Mouse (Mus musculus) right cerebral cortex, postnatal 4 days (tissue): ENCODE measurements around the gene Nsg2.
"Not testable (repeated sequence)": the region's sequence is repeated elsewhere in the genome, so short reads cannot be mapped to it uniquely, and the experiment has no call there.

Experiments
- DNase-seq: peaks from one replicate; pipeline ENCODE4 v3.0.0-alpha.2; 2022

The Nsg2 gene

DNA sequence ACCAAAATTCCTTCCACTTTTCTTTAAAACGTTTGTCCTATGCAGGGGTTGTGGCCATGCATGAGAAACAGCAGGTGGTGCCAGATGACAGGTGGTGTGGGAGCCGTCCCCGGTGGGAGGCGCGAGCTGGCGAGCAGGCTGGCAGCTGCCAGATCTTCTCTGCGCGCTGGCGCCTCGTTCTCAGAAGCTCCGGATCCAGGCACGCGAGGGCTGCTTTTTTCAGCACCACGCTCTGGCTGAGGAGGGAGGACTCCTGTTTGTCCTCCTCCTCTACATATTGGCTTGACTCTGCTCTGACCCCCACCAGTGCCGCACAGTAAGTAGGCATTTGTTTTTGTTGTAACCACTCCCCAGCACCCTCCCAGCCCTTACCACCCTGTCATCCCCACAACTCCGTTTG lies at the start of gene Nsg2:
Nsg2 (plus strand) TSS at position 183 of the 400 bp plus-strand sequence.
- DNase-seq = peak; percentile 86

DNA sequence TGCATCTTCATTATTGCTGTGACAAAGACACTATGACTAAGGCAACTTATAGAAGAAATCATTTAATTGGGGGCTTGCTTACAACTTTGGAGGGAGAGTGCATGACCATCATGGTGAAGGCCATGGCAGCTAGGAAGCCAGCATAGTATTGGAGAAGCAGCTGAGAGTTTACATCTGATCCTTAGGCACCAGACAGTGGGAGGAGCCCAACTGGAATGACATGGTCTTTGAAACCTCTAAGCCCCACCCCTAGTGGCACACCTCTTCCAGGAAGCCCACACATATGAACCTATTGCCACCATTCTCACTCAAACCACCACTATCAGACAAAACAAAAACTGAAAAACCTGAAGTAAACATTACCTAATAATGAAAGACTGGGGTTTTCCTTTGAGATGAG lies 40.2 kb upstream of the Nsg2 start:
- no peak for DNase-seq

DNA sequence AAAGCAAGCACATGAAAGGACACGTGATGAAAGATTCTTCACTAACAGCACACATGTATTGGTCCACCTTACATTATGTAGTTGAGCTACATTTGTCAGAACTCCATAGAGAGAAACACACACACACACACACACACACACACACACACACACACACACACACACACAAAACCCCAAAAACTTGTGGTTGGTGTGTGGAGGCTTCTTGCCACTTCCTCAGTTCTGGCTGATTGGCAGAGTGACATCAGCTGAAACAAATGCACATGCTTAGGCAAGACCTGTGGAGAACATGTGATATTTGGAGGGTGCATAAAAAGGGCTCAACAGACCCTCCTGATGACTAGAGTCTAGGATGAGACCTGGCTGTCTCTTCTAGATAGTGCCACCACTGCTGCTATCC lies 36.3 kb upstream of the Nsg2 start:
- DNase-seq = no peak

DNA sequence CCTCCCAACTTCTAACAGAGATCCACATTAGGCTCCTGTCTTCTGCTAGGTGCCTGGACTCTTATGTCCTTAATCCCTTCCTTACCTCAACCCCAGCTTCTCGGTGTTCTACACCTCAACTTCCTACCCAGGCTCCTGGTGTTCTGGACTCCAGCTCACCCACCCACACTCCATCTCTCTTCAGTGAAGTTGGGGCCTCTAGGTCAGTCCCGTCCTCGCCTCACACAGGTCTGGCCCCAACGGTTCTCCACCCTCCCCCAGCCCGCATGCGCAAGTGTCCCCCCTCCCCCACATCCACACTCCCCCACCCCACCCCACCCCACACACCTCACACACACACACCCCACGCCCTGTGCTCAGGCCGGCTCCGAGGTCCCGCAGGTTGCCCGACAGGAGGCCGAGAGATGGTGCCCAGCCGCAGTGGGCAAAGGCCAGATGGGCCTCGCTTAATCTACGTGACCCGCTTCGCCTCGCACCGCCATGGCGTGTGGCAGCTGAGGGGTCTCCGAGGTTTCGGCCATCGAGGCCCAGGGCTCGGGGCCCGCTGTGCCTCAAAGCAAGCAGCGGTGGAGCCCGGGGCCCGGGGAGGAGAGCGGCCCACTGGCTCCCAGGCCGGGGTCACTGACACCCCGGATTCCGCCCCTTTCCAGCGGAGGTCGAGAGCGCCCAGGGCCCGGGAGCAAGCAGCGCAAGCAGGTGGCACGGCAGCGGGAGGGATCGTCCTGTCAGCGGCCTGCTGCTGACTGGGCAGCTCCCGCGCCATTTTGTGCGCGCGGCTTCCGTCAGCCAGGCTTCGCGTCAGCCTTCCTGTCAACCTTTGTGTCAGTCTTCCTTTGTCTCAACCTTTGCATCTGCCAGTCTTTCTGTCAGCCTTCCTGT lies 34.8 kb upstream of the Nsg2 start, which contains the start of gene 4930524B15Rik:
4930524B15Rik (plus strand) TSS at position 337 of the 879 bp plus-strand sequence.
- peak; percentile 18 for DNase-seq

DNA sequence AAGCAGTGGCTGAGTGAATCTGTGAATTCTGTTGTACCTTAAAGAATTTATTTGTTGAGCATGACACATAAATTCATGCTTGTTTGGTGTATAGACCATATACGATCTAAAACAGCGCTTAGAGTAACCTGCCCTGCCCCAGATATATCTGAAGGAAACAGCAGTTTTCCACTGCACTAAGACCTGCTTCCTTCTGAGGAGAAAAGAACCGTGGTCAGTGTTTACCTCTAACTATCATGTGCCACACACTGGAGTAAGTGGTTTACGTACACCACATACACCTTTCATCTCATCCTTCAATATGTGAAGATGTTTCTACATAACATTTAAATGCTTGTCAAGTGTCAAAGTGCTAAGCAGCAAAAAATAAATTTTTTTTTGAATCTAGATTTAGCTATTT lies 26.1 kb upstream of the Nsg2 start:
- DNase-seq = no peak

DNA sequence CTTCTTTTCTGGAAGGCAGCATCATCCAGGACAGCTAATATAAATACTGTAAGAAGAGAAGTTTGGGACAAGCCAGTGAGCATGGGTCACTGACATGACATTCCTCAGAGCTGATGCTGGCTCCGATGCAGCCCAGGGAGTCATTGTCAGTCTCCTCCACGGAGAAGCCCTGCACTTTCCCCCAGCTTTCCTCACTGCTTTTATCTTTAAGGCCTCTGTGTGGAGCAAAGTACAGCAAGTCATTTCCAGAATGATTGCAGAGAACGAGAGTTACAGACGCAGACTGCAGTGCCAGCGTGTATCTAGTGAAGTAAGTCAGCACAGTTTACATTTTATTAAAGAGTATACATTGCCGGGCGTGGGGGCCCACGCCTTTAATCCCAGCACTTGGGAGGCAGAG lies 25.4 kb upstream of the Nsg2 start:
- no peak for DNase-seq

DNA sequence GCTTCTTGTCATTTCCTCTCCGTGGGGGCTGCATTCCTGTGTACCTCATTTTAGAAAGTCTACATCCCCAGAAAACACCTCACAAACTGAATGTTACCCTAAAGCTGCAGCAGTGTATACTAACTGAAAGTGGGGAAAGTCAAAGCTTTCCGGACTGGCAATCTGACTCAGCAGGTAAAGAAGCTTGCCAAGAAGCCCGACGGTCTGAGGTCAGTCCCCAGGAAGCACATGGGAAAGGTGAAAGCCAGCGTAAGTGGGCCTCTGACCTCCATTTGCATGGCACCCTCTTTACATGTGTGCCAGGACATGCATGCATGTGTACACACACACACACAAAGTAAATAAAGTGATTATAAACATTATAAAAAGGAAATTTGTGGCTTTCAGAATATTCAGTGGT lies 24.6 kb upstream of the Nsg2 start:
- no peak for DNase-seq

- DNase-seq = no peak
Observed at GRCm38 (mm10) chr11:31976137-31976536, 24.1 kb upstream of the Nsg2 start.

DNA sequence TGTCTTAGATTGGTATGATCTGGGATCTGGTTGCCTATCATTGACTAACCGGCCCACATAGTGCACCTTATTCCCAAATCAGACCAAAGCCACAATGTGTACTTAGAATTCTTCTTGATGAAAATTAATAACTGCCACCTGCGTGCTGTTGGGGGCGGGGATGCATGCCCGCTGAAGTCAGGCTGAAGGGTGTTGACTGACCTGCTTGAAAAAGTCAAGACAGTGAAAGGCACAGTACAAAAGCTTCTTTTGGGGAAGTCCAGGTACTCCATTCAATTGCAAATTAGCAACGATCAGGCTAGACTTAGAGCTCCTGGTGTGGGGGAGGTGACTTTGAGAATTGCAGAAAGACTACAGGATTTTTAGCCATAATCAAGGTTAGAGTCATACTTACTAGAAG lies 20.2 kb upstream of the Nsg2 start:
- DNase-seq = not testable (repeated sequence)

DNA sequence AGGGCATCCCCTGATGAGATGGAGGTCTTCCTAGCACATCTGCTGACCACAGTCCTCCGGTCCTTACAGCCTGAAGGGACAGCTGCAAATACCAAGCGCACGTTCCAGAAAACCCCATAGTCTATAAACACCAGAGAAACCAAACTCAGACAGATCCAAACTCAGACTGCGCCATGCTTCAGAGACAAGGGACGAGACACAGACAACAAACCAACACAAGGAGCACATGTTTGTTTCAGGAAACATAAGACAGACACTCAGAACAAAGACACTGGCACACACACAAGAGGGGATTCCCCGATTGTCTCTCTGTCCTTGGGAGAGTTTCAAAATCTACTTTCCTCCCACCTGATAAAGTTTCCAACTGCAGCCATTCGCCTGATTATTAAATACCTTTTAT lies 18.4 kb upstream of the Nsg2 start:
- DNase-seq = no peak

- DNase-seq = not testable (repeated sequence)
Observed at GRCm38 (mm10) chr11:31982247-31982943, 17.9 kb upstream of the Nsg2 start.

DNA sequence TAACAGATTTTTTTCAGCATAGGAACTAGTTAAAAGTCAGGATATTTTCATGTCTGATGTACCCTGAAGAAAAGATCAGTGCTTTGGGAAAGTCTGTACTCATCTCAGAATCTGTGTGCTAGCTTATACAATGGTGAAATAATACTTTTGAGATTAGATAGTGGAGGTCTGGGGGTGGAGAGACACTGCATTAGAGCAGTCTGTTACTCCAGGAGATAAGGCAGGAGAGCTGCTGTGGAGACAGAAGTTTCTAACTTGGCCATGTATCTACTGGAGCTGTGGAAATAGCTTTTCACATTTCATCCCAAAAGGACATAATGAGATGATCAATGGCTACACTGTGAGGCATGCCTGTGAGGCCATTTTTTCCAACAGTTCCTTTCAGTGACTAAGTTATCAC lies 17.0 kb upstream of the Nsg2 start:
- DNase-seq = no peak

DNA sequence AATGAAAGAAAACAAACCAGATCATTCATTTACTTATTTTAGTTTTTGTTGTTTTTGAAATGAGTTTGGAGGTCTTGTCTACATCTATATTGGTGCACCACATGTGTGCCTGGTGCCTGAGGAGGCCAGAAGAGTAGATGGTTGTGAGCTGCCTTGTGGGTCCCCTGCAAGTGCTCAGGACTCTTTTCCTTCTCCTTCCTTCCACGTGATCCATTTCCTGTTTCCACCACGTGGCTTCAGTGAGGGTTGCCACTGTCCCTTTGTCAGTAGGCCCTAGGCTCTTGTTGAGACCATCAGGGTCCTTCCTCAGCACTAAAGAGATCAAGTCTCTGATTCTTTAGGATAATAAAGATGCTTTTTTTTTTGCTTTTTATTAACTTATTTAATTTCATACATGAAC lies 15.5 kb upstream of the Nsg2 start:
- no peak for DNase-seq

- DNase-seq = no peak
Observed at GRCm38 (mm10) chr11:31992535-31992934, 7.7 kb upstream of the Nsg2 start.

- DNase-seq = no peak
Observed at GRCm38 (mm10) chr11:31999716-32000115, 547 bp upstream of the Nsg2 start.

DNA sequence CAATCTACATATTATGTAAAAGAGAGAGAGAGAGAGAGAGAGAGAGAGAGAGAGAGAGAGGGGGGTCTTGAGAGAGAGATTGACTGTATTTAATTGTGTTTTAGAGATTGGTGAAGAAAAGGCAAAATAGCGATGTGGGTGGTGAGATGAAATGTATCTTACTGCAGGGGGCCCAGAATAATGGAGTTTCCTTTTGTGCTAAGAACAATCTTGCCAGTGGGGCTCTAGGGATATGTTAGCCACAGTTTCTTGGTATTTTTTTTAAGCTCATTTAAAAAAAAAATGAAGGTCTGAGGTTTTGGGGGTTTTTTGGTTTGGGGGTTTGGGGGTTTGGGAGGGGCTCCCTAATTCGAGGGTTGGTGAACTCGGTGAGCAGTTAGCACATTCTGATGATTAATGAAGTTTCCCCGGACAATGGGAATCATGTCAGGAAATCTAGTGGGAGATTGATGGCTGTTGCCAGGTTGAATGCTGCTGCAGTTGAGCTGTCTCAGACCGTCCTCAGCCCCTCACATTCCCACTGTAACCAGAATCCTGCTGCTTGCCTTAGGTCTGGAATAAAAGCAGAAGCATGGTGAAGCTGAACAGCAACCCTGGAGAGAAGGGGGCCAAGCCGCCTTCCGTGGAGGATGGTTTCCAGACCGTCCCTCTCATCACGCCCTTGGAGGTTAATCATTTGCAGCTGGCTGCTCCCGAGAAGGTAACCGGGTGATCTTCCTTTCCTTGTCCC lies 1.1 kb downstream of the Nsg2 start:
- DNase-seq = peak; percentile 40

DNA sequence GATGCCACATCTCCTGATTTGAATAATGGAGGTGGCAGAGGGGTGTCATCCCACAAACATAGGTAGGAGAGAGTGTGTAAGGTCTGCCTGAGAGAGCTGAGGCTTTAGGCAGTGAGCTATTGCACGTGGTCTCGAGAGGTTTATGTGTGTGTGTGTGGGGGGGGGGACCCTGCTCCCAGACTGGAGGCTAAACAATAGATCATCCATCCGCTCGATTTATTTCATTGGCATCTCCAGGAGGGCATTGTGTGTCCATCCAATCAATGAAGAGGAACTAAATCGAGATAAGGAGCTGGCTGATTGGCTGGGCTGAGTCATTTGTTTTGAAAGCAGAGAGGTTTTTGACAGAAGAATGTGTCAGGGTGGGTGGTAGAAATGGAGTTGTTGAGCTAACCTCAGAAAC lies 2.4 kb downstream of the Nsg2 start:
- DNase-seq = no peak

DNA sequence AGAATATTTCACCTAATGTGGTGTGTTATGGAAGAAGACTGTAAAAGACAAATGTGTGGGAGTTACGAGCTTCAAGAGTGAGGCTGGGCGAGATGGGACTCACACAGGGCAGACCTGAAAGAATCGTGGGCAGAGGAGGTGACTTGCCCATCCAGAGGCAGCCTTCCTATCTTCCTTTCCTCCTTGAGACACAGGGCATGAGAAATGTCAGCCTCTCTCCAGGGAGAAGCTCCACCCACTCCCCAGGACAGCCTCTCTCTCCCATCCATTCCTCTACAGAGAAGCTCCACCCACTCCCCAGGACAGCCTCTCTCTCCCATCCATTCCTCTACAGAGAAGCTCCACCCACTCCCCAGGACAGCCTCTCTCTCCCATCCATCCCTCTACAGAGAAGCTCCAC lies 7.8 kb downstream of the Nsg2 start:
- DNase-seq = not testable (repeated sequence)

DNA sequence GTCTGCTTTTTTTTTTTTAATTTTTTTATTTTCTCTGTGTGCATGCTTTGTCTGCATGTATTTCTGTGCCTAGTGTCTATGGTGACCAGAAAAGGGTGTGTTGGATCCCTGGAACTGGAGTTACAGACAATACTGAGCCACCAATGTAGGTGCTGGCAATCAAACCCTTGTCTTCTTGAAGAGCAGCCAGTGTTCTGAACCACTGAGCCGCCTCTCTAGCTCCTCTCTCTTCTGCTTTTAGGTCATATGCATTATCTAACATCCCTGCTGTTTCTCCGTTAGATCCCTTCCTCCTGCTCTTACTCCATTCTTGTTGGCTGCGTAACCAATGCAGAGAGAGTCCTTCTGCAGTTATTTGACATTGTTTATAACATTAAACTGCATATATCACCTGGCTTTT lies 8.6 kb downstream of the Nsg2 start:
- no peak for DNase-seq

GRCm38 (mm10) chr11:32009961-32010662 lies 9.8 kb downstream of the Nsg2 start:
- no peak for DNase-seq

DNA sequence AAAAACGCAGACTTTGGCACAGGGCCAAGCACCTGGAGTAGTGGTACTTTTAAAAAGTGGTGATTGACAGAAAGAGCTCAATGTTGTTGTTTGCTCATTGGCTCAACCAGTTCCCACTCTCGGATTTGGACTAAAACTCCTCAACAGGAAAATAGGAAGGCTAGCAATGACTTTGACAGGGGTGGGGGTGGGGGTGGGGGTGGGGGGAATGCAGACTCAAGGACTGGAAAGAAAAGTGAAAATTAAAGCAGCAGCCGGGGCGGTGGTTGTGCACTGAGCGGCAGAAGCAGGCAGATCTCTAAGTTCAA lies 10.4 kb downstream of the Nsg2 start:
- no peak for DNase-seq

- no peak for DNase-seq
Observed at GRCm38 (mm10) chr11:32011867-32012603, 11.8 kb downstream of the Nsg2 start.
